Mouse (Mus musculus) gastrocnemius, postnatal 14 days (tissue): ENCODE measurements at regions not wholly inside any gene's neighbourhood (a gene's known extent, or its start where the extent isn't known, plus 50 kb on each side); places are given as distances from the start of the nearest gene placed in this dataset.

Experiments
- DNase-seq: peaks from one replicate; pipeline ENCODE4 v3.0.0; 2021; ENCODE audit warnings: mixed read lengths
- intact Hi-C: fragments of 180-260 bp; cut with DNase I; formaldehyde crosslinking; loops from one replicate; pipeline ENCODE4 v1.15.1; 2025; ENCODE audit warnings: low total_unique reads

DNA sequence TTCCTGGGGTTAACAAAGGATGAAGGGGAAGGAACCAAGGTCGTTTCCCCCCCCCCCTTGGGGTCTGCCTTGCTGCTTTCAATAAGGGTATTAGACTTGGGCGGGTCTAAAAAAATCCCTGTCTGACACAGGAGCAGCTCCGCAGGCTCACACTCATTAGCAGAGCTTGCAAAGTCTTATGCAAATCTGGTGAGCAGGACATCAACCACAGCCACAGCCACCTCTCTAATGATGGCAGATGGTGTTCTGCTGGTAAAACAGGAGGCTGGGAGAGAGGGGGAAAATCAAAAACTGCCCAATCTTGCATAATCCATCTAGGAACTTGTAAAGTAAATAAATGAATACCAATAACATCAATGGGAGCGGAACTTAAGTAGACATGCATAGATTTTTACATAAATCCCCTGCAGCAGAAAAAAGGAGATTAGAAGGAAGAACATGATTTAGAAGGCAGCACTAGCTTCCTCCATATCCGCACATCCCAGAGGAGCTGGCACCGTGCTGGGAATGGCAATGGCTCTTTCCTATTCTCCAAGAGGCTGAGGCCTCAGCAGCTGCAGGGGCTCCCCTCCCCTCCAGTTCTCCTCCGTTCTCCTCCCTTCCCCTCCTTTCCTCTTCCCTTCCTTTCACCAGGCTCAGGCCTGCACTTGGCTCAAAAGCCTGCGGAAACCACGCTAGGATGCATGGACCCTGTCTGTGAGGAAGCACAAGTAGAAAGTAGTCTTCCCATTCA lies 65.6 kb upstream of the Pirt start:
- intact Hi-C loops = no loop called here
- DNase-seq = no peak
